Mouse (Mus musculus) stomach, postnatal 0 days (tissue): Measurements from ENCODE around the gene Klhl12. TPM values are rescaled to one million over a fixed set of nuclear protein-coding genes. Genes with fewer than 3 reads are reported as not detected.
A peak's percentile ranks its signal among the peaks of the same experiment; 100 is the strongest.
"Not testable (repeated sequence)": the region's sequence is repeated elsewhere in the genome, so short reads cannot be mapped to it uniquely, and the experiment has no call there.

Source experiments
- ATAC-seq: fragments of 200-750 bp; cut with Nextera tagmentation; 2 replicates; pipeline ENCODE4 v1.8.0; 2017; ENCODE audit not compliant: low FRiP score, low TSS enrichment
- DNase-seq: peaks from one replicate; pipeline ENCODE4 v3.0.0-alpha.2; 2016; ENCODE audit warnings: low spot score
- H3K27ac ChIP-seq: fragments of 300-500 bp; sonication (generic); replicated peaks from 2 replicates; pipeline ENCODE4 v1.5.1; 2014; ENCODE audit warnings: mild to moderate bottlenecking, control low read depth
- H3K27me3 ChIP-seq: fragments of 300-500 bp; sonication (generic); 2 replicates; pipeline ENCODE4 v1.6.1; 2014; ENCODE audit warnings: low read length; ENCODE audit not compliant: control insufficient read depth, insufficient read depth
- H3K36me3 ChIP-seq: fragments of 300-500 bp; sonication (generic); 2 replicates; pipeline ENCODE4 v1.6.1; 2014; ENCODE audit warnings: low read length, mixed read lengths; ENCODE audit not compliant: control insufficient read depth, insufficient read depth
- H3K4me1 ChIP-seq: fragments of 300-500 bp; sonication (generic); replicated peaks from 2 replicates; pipeline ENCODE4 v1.6.1; 2014; ENCODE audit warnings: antibody characterized with exemption; ENCODE audit not compliant: control insufficient read depth, insufficient read depth
- H3K4me2 ChIP-seq: fragments of 300-500 bp; sonication (generic); replicated peaks from 2 replicates; pipeline ENCODE4 v1.6.1; 2014; ENCODE audit warnings: low read depth, mild to moderate bottlenecking, control low read depth, moderate library complexity
- H3K4me3 ChIP-seq: fragments of 300-500 bp; sonication (generic); 2 replicates; pipeline ENCODE4 v1.5.1; 2014; ENCODE audit warnings: low read depth, low read length, control low read depth
- H3K9ac ChIP-seq: fragments of 300-500 bp; sonication (generic); 2 replicates; pipeline ENCODE4 v1.6.1; 2014; ENCODE audit warnings: mild to moderate bottlenecking, low read length, control low read depth, mixed read lengths
- H3K9me3 ChIP-seq: fragments of 300-500 bp; sonication (generic); 2 replicates; pipeline ENCODE4 v1.6.1; 2016; ENCODE audit warnings: low read length; ENCODE audit not compliant: control insufficient read depth
- CTCF ChIP-seq: IDR thresholded peaks from 2 replicates; pipeline ENCODE4 v1.5.1; 2016; ENCODE audit warnings: antibody characterized with exemption, low read depth, mild to moderate bottlenecking, moderate library complexity
- EP300 ChIP-seq: optimal IDR thresholded peaks from 2 replicates; pipeline ENCODE3; 2016; ENCODE audit warnings: antibody characterized with exemption
- WGBS: fragments of 180-500 bp; shearing (Covaris S2); extraction: QIAGEN DNeasy Blood & Tissue Kit; methylation state at CpG from one replicate; pipeline ENCODE4 v1.1.7; 2014; 5-methylcytosine and 5-hydroxymethylcytosine counted together
- polyA plus RNA-seq: library from polyadenylated mRNA; unstranded; fragments of >200 nt; fragmentation: Nextera tagmentation; extraction: Ambion mirVana; gene quantifications from 2 replicates; pipeline ENCODE4 v1.2.1, GENCODE M21; 2015

The Klhl12 gene
- polyA plus RNA-seq, 1 experiment from 2014 or later, result 10.0 TPM

- Histone ChIP-seq H3K36me3 (peaks cover 34% of the 10 kb centered on the region), H3K4me3 (no peak overlapping the region), H3K27ac (no peak overlapping the region), H3K9ac (no peak overlapping the region), H3K27me3 (no peaks in the 10 kb centered on the region), H3K4me2 (no peak overlapping the region), H3K4me1 (peaks cover 2% of the 10 kb centered on the region), H3K9me3 (no peaks in the 10 kb centered on the region)
- ATAC-seq (no peak), DNase-seq (no peak)
- TF ChIP-seq CTCF (no peak), EP300 (no peak)
- WGBS, result 57% methylated on average over 10 of the region's 10 CpGs
These were observed 31.4 kb upstream of the Klhl12 start for GRCm38 (mm10) chr1:134423911-134424310.

GRCm38 (mm10) chr1:134426289-134426688 is 29.0 kb upstream of the Klhl12 start:
- H3K36me3 ChIP-seq, result peaks cover 44% of the 10 kb centered on the region
- no peaks in the 10 kb centered on the region for H3K4me1 ChIP-seq
- H3K27me3 ChIP-seq, result no peaks in the 10 kb centered on the region
- H3K9ac ChIP-seq, result no peak overlapping the region
- TF ChIP-seq EP300, result no peak
- no peak for TF ChIP-seq CTCF
- 72% methylated on average over 5 of the region's 5 CpGs for WGBS
- H3K4me3 ChIP-seq, result no peak overlapping the region
- ATAC-seq (no peak), DNase-seq (no peak)
- H3K4me2 ChIP-seq, result no peak overlapping the region
- no peak overlapping the region for H3K27ac ChIP-seq
- H3K9me3 ChIP-seq, result no peaks in the 10 kb centered on the region

- DNase-seq, result no peak
- H3K36me3 ChIP-seq, result peaks cover 17% of the 10 kb centered on the region
These were observed 22.3 kb upstream of the Klhl12 start for GRCm38 (mm10) chr1:134433002-134433401.

GRCm38 (mm10) chr1:134433473-134433872 is 21.9 kb upstream of the Klhl12 start:
- H3K4me3 ChIP-seq, result no peak overlapping the region
- H3K27ac ChIP-seq, result no peak overlapping the region
- no peaks in the 10 kb centered on the region for H3K27me3 ChIP-seq
- DNase-seq (no peak), ATAC-seq (peak; percentile 60; the same call in 1 of the 2 replicates)
- peaks cover 14% of the 10 kb centered on the region for H3K36me3 ChIP-seq
- H3K4me1 ChIP-seq, result no peaks in the 10 kb centered on the region
- no peaks in the 10 kb centered on the region for H3K9me3 ChIP-seq
- no peak overlapping the region for H3K9ac ChIP-seq
- WGBS, result 84% methylated on average over 4 of the region's 4 CpGs
- no peak overlapping the region for H3K4me2 ChIP-seq
- TF ChIP-seq CTCF (no peak), EP300 (no peak)

More at GRCm38 (mm10) chr1:134433002-134433401, 22.3 kb upstream of the Klhl12 start:
- Histone ChIP-seq H3K9me3 (no peaks in the 10 kb centered on the region), H3K27me3 (no peaks in the 10 kb centered on the region), H3K9ac (no peak overlapping the region), H3K4me1 (no peaks in the 10 kb centered on the region), H3K4me3 (no peak overlapping the region), H3K4me2 (no peak overlapping the region), H3K27ac (no peak overlapping the region)
- 70% methylated on average over 10 of the region's 10 CpGs for WGBS
- ATAC-seq, result no peak
- no peak for TF ChIP-seq CTCF
- no peak for TF ChIP-seq EP300

- peaks cover 8% of the 10 kb centered on the region for H3K36me3 ChIP-seq
- H3K4me3 ChIP-seq, result no peak overlapping the region
- TF ChIP-seq CTCF, result peak; percentile 58
- no peak for TF ChIP-seq EP300
- H3K4me1 ChIP-seq, result no peaks in the 10 kb centered on the region
- WGBS, result 35% methylated on average over 4 of the region's 4 CpGs
- H3K27ac ChIP-seq, result no peak overlapping the region
- ATAC-seq (no peak), DNase-seq (peak; percentile 39)
- H3K9ac ChIP-seq, result no peak overlapping the region
- H3K4me2 ChIP-seq, result no peak overlapping the region
- H3K9me3 ChIP-seq, result no peaks in the 10 kb centered on the region
- H3K27me3 ChIP-seq, result no peaks in the 10 kb centered on the region
These were observed 19.9 kb upstream of the Klhl12 start for GRCm38 (mm10) chr1:134435414-134435813.

- H3K9me3 ChIP-seq, result no peaks in the 10 kb centered on the region
- TF ChIP-seq CTCF, result no peak
- no peak for TF ChIP-seq EP300
- no peaks in the 10 kb centered on the region for H3K27me3 ChIP-seq
- H3K4me3 ChIP-seq, result no peak overlapping the region
- no peaks in the 10 kb centered on the region for H3K4me1 ChIP-seq
- WGBS, result 73% methylated on average over 6 of the region's 6 CpGs
- no peaks in the 10 kb centered on the region for H3K36me3 ChIP-seq
- DNase-seq (no peak), ATAC-seq (no peak)
- no peak overlapping the region for H3K27ac ChIP-seq
- no peak overlapping the region for H3K9ac ChIP-seq
- no peak overlapping the region for H3K4me2 ChIP-seq
These were observed 14.9 kb upstream of the Klhl12 start for GRCm38 (mm10) chr1:134440437-134440836.

- WGBS, result 90% methylated on average over 6 of the region's 10 CpGs
- H3K4me3 ChIP-seq, result not testable (repeated sequence)
These were observed 13.6 kb upstream of the Klhl12 start for GRCm38 (mm10) chr1:134441737-134442136.

More at GRCm38 (mm10) chr1:134441737-134442136, 13.6 kb upstream of the Klhl12 start:
- not testable (repeated sequence) for H3K9ac ChIP-seq, H3K36me3 ChIP-seq, H3K9me3 ChIP-seq, DNase-seq, ATAC-seq, H3K27me3 ChIP-seq, H3K27ac ChIP-seq, H3K4me2 ChIP-seq, H3K4me1 ChIP-seq
